Mouse (Mus musculus) liver, adult 2 months (tissue): ENCODE results near the gene Xrcc4. TPM values are rescaled to one million over a fixed set of nuclear protein-coding genes. Genes with fewer than 3 reads are reported as not detected.

Experiments used
- DNase-seq: peaks from one replicate; pipeline ENCODE4 v3.0.0-alpha.2; 2011; ENCODE audit warnings: low read depth, low spot score; ENCODE audit errors: extremely low read depth
- H3K27ac ChIP-seq: fragments of 200-500 bp; replicated peaks from 2 replicates; pipeline ENCODE4 v1.5.1; 2012; ENCODE audit warnings: low read depth, mild to moderate bottlenecking, control low read depth, inconsistent platforms, low read length; ENCODE audit not compliant: insufficient read depth
- H3K27me3 ChIP-seq: fragments of 200-500 bp; 2 replicates; pipeline ENCODE4 v1.6.1; 2012; ENCODE audit warnings: mild to moderate bottlenecking, moderate library complexity, low read length, inconsistent platforms; ENCODE audit not compliant: control insufficient read depth, insufficient read depth
- H3K36me3 ChIP-seq: fragments of 200-500 bp; 2 replicates; pipeline ENCODE4 v1.6.1; 2012; ENCODE audit warnings: low read length, inconsistent platforms; ENCODE audit not compliant: control insufficient read depth, insufficient read depth
- H3K4me1 ChIP-seq: fragments of 200-500 bp; 2 replicates; pipeline ENCODE4 v1.6.1; 2011; ENCODE audit warnings: low read length; ENCODE audit not compliant: control insufficient read depth, insufficient read depth
- H3K4me3 ChIP-seq: fragments of 200-500 bp; 2 replicates; pipeline ENCODE4 v1.5.1; 2011; ENCODE audit warnings: low read depth, mild to moderate bottlenecking, control low read depth, low read length, moderate library complexity; ENCODE audit not compliant: insufficient read depth
- H3K79me2 ChIP-seq: fragments of 200-500 bp; 2 replicates; pipeline ENCODE4 v1.6.1; 2012; ENCODE audit warnings: inconsistent platforms, mild to moderate bottlenecking, low read length, moderate library complexity; ENCODE audit not compliant: control insufficient read depth, insufficient read depth
- H3K9ac ChIP-seq: fragments of 200-500 bp; 2 replicates; pipeline ENCODE4 v1.6.1; 2012; ENCODE audit warnings: low read depth, mild to moderate bottlenecking, control low read depth, inconsistent platforms, low read length
- CTCF ChIP-seq: fragments of 200-500 bp; IDR thresholded peaks from 2 replicates; pipeline ENCODE4 v1.5.1; 2011; ENCODE audit warnings: low read depth, low read length, control low read depth
- POLR2A ChIP-seq: fragments of 200-500 bp; IDR thresholded peaks from 2 replicates; pipeline ENCODE4 v1.6.1; 2011; ENCODE audit warnings: low read length, control low read depth; ENCODE audit not compliant: insufficient read depth; ENCODE audit errors: extremely low read depth
- WGBS: fragments of 180-500 bp; shearing (Covaris S2); methylation state at CpG from one replicate; pipeline ENCODE4 v1.1.7; 2018; 5-methylcytosine and 5-hydroxymethylcytosine counted together
- polyA plus RNA-seq: library from polyadenylated mRNA; depleted of rRNA; stranded (reverse); fragments of >200 nt; gene quantifications from 2 replicates; pipeline ENCODE4 v1.2.3, GENCODE M21; 2012
- total RNA-seq: library from RNA; depleted of rRNA; stranded (reverse); fragments of >200 nt; gene quantifications from 2 replicates; pipeline ENCODE4 v1.2.3, GENCODE M21; 2014

Xrcc4 gene
- total and polyA plus RNA-seq, 2 experiments: 0.22 to 13.6 TPM

DNA sequence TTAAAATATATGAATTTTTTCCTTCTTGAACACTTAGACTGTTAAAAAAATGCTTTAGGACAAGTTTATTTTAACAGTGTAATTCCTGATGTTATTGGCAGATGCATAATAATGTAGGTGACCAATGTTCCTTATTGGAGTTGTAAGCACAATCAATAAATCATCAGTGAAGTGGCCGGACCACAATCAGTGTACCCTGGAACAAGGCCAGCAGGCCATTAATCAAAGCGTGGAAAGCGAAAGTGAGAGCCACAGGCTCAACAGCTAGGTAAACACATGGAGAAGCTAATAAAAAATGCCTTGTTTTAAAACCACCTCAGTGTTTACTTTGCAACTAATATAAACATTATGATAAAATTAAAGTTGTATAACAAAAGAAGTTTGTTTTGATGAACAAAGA lies 159.9 kb downstream of the Xrcc4 start:
- Histone ChIP-seq H3K27me3 (no peaks in the 10 kb centered on the region), H3K4me3 (no peak overlapping the region), H3K9ac (no peak overlapping the region), H3K4me1 (peaks cover 2% of the 10 kb centered on the region; the same call in 1 of the 2 replicates), H3K36me3 (no peaks in the 10 kb centered on the region), H3K27ac (no peak overlapping the region), H3K79me2 (no peaks in the 10 kb centered on the region)
- 6% methylated on average over 3 of the region's 3 CpGs for WGBS
- no peak for TF ChIP-seq POLR2A
- TF ChIP-seq CTCF: no peak
- DNase-seq: peak; percentile 81

DNA sequence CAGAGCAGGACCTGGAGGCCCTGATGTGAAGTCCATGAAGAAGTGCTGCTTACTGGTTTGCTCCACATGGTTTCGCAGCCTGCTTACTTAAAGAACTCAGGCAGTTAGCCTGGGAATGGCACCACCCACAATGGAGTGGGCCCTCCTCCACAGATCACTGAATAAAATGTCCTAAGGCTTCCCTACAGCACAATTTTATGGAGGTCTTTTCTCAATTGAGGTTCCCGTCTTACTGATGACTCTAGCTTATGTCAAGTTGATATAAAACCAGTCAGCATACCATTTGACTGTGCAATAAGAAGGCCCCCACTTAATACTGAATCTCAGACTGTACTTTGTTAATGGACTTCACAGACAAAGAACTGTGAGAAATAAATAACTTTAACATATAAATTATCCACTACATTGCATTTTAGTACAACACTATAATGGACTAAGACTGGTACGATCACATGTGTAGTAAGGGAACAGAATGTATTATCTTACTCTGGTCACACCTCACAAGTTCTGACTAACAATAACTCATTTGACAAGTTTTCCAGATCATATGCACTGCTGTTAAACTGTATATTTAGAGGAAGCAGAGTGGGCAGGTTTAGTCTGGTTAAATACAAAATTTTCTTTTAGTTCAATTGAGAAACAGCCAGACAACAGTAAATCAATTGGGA lies 170.5 kb downstream of the Xrcc4 start:
- Histone ChIP-seq H3K4me3 (no peak overlapping the region), H3K36me3 (no peaks in the 10 kb centered on the region), H3K27me3 (no peaks in the 10 kb centered on the region), H3K79me2 (no peaks in the 10 kb centered on the region), H3K4me1 (no peaks in the 10 kb centered on the region), H3K27ac (no peak overlapping the region), H3K9ac (no peak overlapping the region)
- WGBS: 98% methylated on average over 3 of the region's 3 CpGs
- DNase-seq: no peak
- TF ChIP-seq POLR2A (no peak), CTCF (no peak)

DNA sequence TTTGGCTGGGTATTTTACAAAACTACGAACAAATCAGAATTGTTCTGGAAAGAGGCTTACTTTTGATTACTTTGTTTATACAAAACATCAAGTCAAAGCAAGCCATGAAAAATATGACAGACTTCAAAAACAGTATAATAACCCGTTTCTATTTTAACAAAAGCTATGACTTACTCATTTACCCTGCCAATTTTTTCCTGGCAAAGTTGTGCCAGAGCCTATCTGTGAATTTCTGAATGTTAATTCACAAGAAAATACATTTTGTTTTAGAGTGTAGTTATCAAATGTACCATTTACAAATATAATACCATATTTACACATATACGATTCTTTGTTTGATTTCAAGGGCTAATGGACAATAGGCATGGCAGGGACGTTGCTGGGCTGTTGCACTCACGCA lies 175.1 kb downstream of the Xrcc4 start:
- Histone ChIP-seq H3K27ac (no peak overlapping the region), H3K4me1 (no peaks in the 10 kb centered on the region), H3K9ac (no peak overlapping the region), H3K4me3 (no peak overlapping the region), H3K36me3 (no peaks in the 10 kb centered on the region; the same call in 1 of the 2 replicates), H3K79me2 (no peaks in the 10 kb centered on the region), H3K27me3 (no peaks in the 10 kb centered on the region)
- TF ChIP-seq POLR2A (no peak), CTCF (no peak)
- no peak for DNase-seq
- 89% methylated on average over 5 of the region's 5 CpGs for WGBS

DNA sequence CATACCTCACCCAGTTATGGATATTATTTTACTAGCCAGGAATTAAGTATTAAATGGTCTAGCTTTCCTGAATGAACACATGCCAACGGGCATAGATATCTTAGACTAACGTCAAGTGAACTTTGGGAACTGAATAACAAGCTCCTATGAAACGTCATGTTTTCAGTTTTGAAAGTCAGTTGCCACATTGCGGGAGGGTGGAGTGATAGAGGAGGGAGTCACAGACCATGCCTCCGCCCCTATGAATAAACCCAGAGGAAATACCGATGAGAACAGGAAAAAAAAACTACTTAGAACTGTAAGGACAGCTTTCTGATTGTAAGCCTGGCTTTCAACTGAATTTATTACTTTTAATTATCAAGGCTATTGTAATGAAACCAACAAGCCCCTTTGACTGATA lies 175.5 kb downstream of the Xrcc4 start:
- H3K9ac ChIP-seq: no peak overlapping the region
- H3K4me3 ChIP-seq: no peak overlapping the region
- no peaks in the 10 kb centered on the region; the same call in 1 of the 2 replicates for H3K36me3 ChIP-seq
- no peaks in the 10 kb centered on the region for H3K4me1 ChIP-seq
- no peaks in the 10 kb centered on the region for H3K79me2 ChIP-seq
- DNase-seq: no peak
- no peak overlapping the region for H3K27ac ChIP-seq
- no peak for TF ChIP-seq CTCF
- TF ChIP-seq POLR2A: no peak
- 82% methylated on average over 6 of the region's 6 CpGs for WGBS
- H3K27me3 ChIP-seq: no peaks in the 10 kb centered on the region

DNA sequence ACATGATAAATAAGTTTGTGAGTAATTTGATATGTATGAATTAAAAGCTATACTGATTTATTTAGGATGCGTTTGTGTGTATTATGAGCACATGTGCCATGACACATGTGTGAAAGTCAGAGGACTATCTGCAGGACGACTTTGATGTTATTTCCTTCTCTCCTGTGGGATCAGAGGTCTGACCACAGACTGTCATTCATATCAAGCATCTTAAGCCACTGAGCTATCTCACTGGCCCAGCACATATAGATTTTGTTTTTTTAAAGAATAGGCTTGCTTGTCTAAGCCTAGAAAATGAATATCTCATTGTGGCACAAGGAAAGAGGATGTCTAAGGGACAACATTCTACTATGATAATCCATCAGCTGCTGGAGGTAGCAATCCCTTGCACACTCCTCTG lies 183.3 kb downstream of the Xrcc4 start:
- DNase-seq: no peak
- H3K27me3 ChIP-seq: no peaks in the 10 kb centered on the region
- 81% methylated on average over 2 of the region's 2 CpGs for WGBS
- TF ChIP-seq CTCF: no peak
- TF ChIP-seq POLR2A: no peak
- no peak overlapping the region for H3K27ac ChIP-seq
- H3K36me3 ChIP-seq: no peaks in the 10 kb centered on the region; the same call in 1 of the 2 replicates
- H3K4me1 ChIP-seq: no peaks in the 10 kb centered on the region
- H3K9ac ChIP-seq: no peak overlapping the region
- H3K79me2 ChIP-seq: no peaks in the 10 kb centered on the region
- no peak overlapping the region for H3K4me3 ChIP-seq

DNA sequence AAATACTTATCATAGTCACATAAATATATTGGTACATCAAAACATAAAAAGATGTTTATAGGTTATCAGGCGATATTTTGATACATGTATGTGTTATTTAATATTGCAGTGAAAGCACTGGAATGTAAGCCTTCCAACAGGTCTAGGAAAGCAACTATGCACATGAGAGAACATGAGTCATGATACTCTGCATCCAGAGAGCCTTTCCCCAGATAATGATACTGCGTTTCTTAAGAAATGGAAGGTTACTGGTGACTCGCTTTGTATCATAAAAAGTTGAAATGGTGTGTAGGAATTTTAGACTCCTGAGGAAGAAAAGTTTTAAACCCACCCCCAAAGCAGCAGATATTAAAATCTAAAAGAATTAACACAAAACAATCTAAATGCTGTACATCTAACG lies 190.3 kb downstream of the Xrcc4 start:
- H3K36me3 ChIP-seq: no peaks in the 10 kb centered on the region
- H3K4me1 ChIP-seq: no peaks in the 10 kb centered on the region
- TF ChIP-seq CTCF (no peak), POLR2A (no peak)
- H3K9ac ChIP-seq: no peak overlapping the region
- DNase-seq: no peak
- 94% methylated on average over 4 of the region's 4 CpGs for WGBS
- H3K79me2 ChIP-seq: no peaks in the 10 kb centered on the region
- H3K4me3 ChIP-seq: no peak overlapping the region
- H3K27ac ChIP-seq: no peak overlapping the region
- no peaks in the 10 kb centered on the region for H3K27me3 ChIP-seq
